ENCODE assay signal across 8 mouse cellular contexts in the genomic region with DNA sequence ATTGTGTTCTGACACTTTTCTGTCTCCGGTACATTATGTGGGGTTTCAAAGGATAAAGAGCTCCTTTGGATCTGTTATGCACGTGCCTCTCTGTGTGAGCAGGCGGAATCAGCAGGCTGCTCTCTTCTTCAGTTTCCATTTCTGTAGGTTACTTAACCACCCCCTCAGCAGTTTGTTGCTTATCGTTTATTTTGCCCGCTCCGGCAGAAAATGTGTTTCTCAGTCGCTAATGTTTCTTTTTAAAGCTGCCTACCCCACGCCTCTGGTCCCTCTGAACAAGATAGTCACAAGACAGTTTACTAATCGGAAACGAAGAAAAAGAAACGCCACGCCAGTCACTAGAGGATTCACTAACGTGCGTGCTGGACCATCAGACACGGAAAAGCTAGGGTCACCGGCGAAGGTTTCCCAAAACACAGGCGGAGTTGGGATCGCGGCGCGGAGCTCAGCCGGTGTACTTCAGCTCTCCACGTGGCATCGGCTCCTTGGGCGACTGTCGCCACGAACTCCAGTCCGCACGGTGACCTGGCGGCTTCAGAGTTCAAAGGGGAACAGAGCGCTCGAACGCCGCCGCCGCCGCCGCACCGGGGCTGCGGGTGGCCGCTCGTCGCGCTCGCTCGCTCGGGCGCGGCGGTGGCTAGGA. TPM values are rescaled to one million over a fixed set of nuclear protein-coding genes. Genes with fewer than 3 reads are reported as not detected.
DNase-seq lines count a peak whose midpoint lies in the region; ATAC-seq and TF ChIP-seq lines count a peak whose summit lies in the region.

A gene (plus strand): TSS at position 342 of the 643 bp plus-strand sequence.

- peak within 1 kb of the TSS; percentile 97 for H3K4me2 ChIP-seq in lung, embryonic 16.5 days (ENCODE audit: low read depth, low read length)
- H3K4me2 ChIP-seq in heart, embryonic 11.5 days, result peak within 1 kb of the TSS; percentile 95

- H3K4me3 ChIP-seq in lung, embryonic 16.5 days (ENCODE audit: low read length), result peak within 1 kb of the TSS; percentile 65
- peak within 1 kb of the TSS; percentile 54 for H3K4me3 ChIP-seq in bone marrow macrophage, adult 2 months (ENCODE audit: insufficient read depth, low read length)
- H3K4me3 ChIP-seq in heart, embryonic 11.5 days (ENCODE audit: low read depth, low read length), result peak within 1 kb of the TSS; percentile 88
- peak within 1 kb of the TSS; percentile 81 for H3K4me3 ChIP-seq in midbrain, embryonic 10.5 days

- ATAC-seq in lung, embryonic 16.5 days (ENCODE audit: low read depth), result no peak
- no peak for ATAC-seq in heart, embryonic 11.5 days (replicated peaks; ENCODE audit: insufficient number of reproducible peaks, low FRiP score, low TSS enrichment)

- H3K4me1 ChIP-seq in lung, embryonic 16.5 days (replicated peaks; ENCODE audit: control insufficient read depth, insufficient read depth, low read length), result peaks cover 11% of the 10 kb centered on the region
- H3K4me1 ChIP-seq in bone marrow macrophage, adult 2 months (ENCODE audit: control insufficient read depth, insufficient read depth, low read length), result no peaks in the 10 kb centered on the region
- no peaks in the 10 kb centered on the region for H3K4me1 ChIP-seq in heart, embryonic 11.5 days (ENCODE audit: control insufficient read depth, insufficient read depth, low read length)
- peaks cover 20% of the 10 kb centered on the region for H3K4me1 ChIP-seq in midbrain, embryonic 10.5 days

- 4% methylated on average over 40 of the region's 51 CpGs for WGBS in lung, embryonic 16.5 days
- WGBS in heart, embryonic 11.5 days (ENCODE audit: insufficient replicate concordance), result 5% methylated on average over 47 of the region's 51 CpGs
- 7% methylated on average over 51 of the region's 51 CpGs for WGBS in midbrain, embryonic 10.5 days

- no peak for TF ChIP-seq CTCF in bone marrow macrophage, adult 2 months (IDR thresholded peaks at IDR 0.05; ENCODE audit: low read depth, low read length)

- H3K36me3 ChIP-seq in lung, embryonic 16.5 days (ENCODE audit: control insufficient read depth, insufficient read depth, low read length), result no peaks in the 10 kb centered on the region
- no peaks in the 10 kb centered on the region for H3K36me3 ChIP-seq in heart, embryonic 11.5 days (ENCODE audit: control insufficient read depth, insufficient read depth, low read length)
- no peaks in the 10 kb centered on the region for H3K36me3 ChIP-seq in midbrain, embryonic 10.5 days

- peaks cover 18% of the 10 kb centered on the region for H3K27me3 ChIP-seq in lung, embryonic 16.5 days (ENCODE audit: control insufficient read depth, insufficient read depth, low read depth, low read length)
- H3K27me3 ChIP-seq in heart, embryonic 11.5 days (ENCODE audit: control insufficient read depth, insufficient read depth, low read length), result peaks cover 23% of the 10 kb centered on the region
- H3K27me3 ChIP-seq in midbrain, embryonic 10.5 days (ENCODE audit: low read depth, poor library complexity, severe bottlenecking), result peaks cover 63% of the 10 kb centered on the region

- peak within 1 kb of the TSS; percentile 77 for H3K9ac ChIP-seq in lung, embryonic 16.5 days (ENCODE audit: low read length)
- H3K9ac ChIP-seq in heart, embryonic 11.5 days (ENCODE audit: low read depth, low read length), result peak within 1 kb of the TSS; percentile 75

- no peaks in the 10 kb centered on the region for H3K9me3 ChIP-seq in lung, embryonic 16.5 days (ENCODE audit: control insufficient read depth, low read length)
- H3K9me3 ChIP-seq in heart, embryonic 11.5 days (replicated peaks; ENCODE audit: control insufficient read depth, low read length), result no peaks in the 10 kb centered on the region
- H3K9me3 ChIP-seq in midbrain, embryonic 10.5 days (replicated peaks), result no peaks in the 10 kb centered on the region

- no peak for DNase-seq in lung, adult 18-20 months
- peak in 1 of 2 experiments; percentile 29 for DNase-seq in layer of hippocampus, adult 8-10 months (ENCODE audit: low spot score in 2 of 2)
- DNase-seq in midbrain, embryonic 10.5 days (ENCODE audit: low spot score), result peak; percentile 40
- DNase-seq in ovary, postnatal 14 days (ENCODE audit: low spot score), result no peak
- no peak for DNase-seq in kidney, adult 9 months

- H3K27ac ChIP-seq in lung, embryonic 16.5 days (ENCODE audit: low read length), result peak within 1 kb of the TSS; percentile 41
- no peak within 1 kb of the TSS for H3K27ac ChIP-seq in bone marrow macrophage, adult 2 months (ENCODE audit: insufficient read depth, low read depth, low read length)
- no peak within 1 kb of the TSS for H3K27ac ChIP-seq in heart, embryonic 11.5 days (ENCODE audit: low read depth, low read length)
- H3K27ac ChIP-seq in midbrain, embryonic 10.5 days (replicated peaks), result peak within 1 kb of the TSS; percentile 79

- no peak for TF ChIP-seq POLR2A in bone marrow macrophage, adult 2 months (IDR thresholded peaks at IDR 0.05; ENCODE audit: borderline replicate concordance, low read depth, low read length)

RNA-seq across cellular contexts. Expression of the gene that starts here (rescaled TPM):
- 14.4 TPM in 2 replicates for polyA plus RNA-seq in lung, embryonic 16.5 days (2015; fragmentation: Nextera tagmentation; extraction: Ambion mirVana)
- polyA plus RNA-seq in bone marrow macrophage, adult 2 months (2012; ENCODE audit: insufficient read depth, insufficient read length, missing spikeins), result 0.55 TPM in 1 of 2 replicates, not detected in the other
- polyA plus RNA-seq in heart, embryonic 11.5 days (2014; fragmentation: Nextera tagmentation; extraction: Ambion mirVana), result 2.8 and 3.9 TPM in 2 replicates
- total RNA-seq in layer of hippocampus, adult 8-10 months (2022), result 100 to 1,000 TPM; 106 to 165 (median 135) TPM
- 9.9 and 10.9 TPM in 2 replicates for polyA plus RNA-seq in midbrain, embryonic 10.5 days (2016; fragmentation: Nextera tagmentation; extraction: Ambion mirVana)

Comparison
In these comparisons a context has a peak if more than half of its experiments do, and no peak if none do; other contexts are left out.
1. H3K27ac ChIP-seq: peak in lung, embryonic 16.5 days (single experiment) and midbrain, embryonic 10.5 days (single experiment); none in bone marrow macrophage, adult 2 months (single experiment) and heart, embryonic 11.5 days (single experiment).
2. Peak in every context shown above with its lines, with median percentiles within 50 percentile points of each other: H3K4me3 ChIP-seq.